Mouse (Mus musculus) limb, embryonic 14.5 days (tissue): ENCODE measurements around the gene Ptprt. TPM values are rescaled to one million over a fixed set of nuclear protein-coding genes. Genes with fewer than 3 reads are reported as not detected.

ENCODE experiments used
- ATAC-seq: fragments of 200-750 bp; cut with Nextera tagmentation; 2 replicates; pipeline ENCODE4 v1.8.0; 2017; ENCODE audit warnings: low read depth, moderate number of reproducible peaks, moderate TSS enrichment; ENCODE audit not compliant: low FRiP score
- DNase-seq: peaks from one replicate; pipeline ENCODE4 v3.0.0-alpha.2; 2015; ENCODE audit warnings: low spot score
- H3K27ac ChIP-seq: fragments of 300-500 bp; sonication (generic); replicated peaks from 2 replicates; pipeline ENCODE4 v1.5.1; 2014; ENCODE audit warnings: low read depth, mild to moderate bottlenecking, low read length, moderate library complexity, mixed read lengths
- H3K27me3 ChIP-seq: fragments of 300-500 bp; sonication (generic); 2 replicates; pipeline ENCODE4 v1.6.1; 2014; ENCODE audit warnings: low read length, mixed read lengths; ENCODE audit not compliant: control insufficient read depth, insufficient read depth
- H3K36me3 ChIP-seq: fragments of 300-500 bp; sonication (generic); 2 replicates; pipeline ENCODE4 v1.6.1; 2014; ENCODE audit warnings: mild to moderate bottlenecking, low read length, moderate library complexity, mixed read lengths; ENCODE audit not compliant: control insufficient read depth, insufficient read depth
- H3K4me1 ChIP-seq: fragments of 300-500 bp; sonication (generic); 2 replicates; pipeline ENCODE4 v1.6.1; 2014; ENCODE audit warnings: antibody characterized with exemption, low read length, mixed read lengths; ENCODE audit not compliant: control insufficient read depth, insufficient read depth
- H3K4me2 ChIP-seq: fragments of 300-500 bp; sonication (generic); replicated peaks from 2 replicates; pipeline ENCODE4 v1.6.1; 2014; ENCODE audit warnings: low read depth, mild to moderate bottlenecking, low read length, moderate library complexity; ENCODE audit not compliant: severe bottlenecking
- H3K4me3 ChIP-seq: fragments of 300-500 bp; sonication (generic); replicated peaks from 2 replicates; pipeline ENCODE4 v1.5.1; 2014; ENCODE audit warnings: low read length
- H3K9ac ChIP-seq: fragments of 300-500 bp; sonication (generic); 2 replicates; pipeline ENCODE4 v1.6.1; 2014; ENCODE audit warnings: mild to moderate bottlenecking, low read depth, low read length, moderate library complexity; ENCODE audit not compliant: severe bottlenecking
- H3K9me3 ChIP-seq: fragments of 300-500 bp; sonication (generic); 2 replicates; pipeline ENCODE4 v1.6.1; 2016; ENCODE audit warnings: low read length; ENCODE audit not compliant: control insufficient read depth
- POLR2A ChIP-seq: fragments of 200-500 bp; IDR thresholded peaks from 2 replicates; pipeline ENCODE4 v1.8.0; 2012; ENCODE audit warnings: inconsistent platforms, mild to moderate bottlenecking, moderate library complexity, borderline replicate concordance; ENCODE audit not compliant: insufficient read depth, insufficient read length; ENCODE audit errors: extremely low read depth
- WGBS: fragments of 180-500 bp; shearing (Covaris S2); extraction: QIAGEN DNeasy Blood & Tissue Kit; methylation state at CpG from one replicate; pipeline ENCODE4 v1.1.7; 2014; 5-methylcytosine and 5-hydroxymethylcytosine counted together
- polyA plus RNA-seq, 2 experiments: library from polyadenylated mRNA; depleted of rRNA in 1 of 2; stranded (reverse) in 1 of 2; unstranded in 1 of 2; fragments of >200 nt; fragmentation: Nextera tagmentation in 1 of 2; extraction: Ambion mirVana in 1 of 2; gene quantifications; 2 replicates each; pipeline versions ENCODE4 v1.2.1 to v1.2.3; 2012 to 2014

Gene Ptprt
- polyA plus RNA-seq, 2 experiments: 2.2 to 3.1 TPM

DNA sequence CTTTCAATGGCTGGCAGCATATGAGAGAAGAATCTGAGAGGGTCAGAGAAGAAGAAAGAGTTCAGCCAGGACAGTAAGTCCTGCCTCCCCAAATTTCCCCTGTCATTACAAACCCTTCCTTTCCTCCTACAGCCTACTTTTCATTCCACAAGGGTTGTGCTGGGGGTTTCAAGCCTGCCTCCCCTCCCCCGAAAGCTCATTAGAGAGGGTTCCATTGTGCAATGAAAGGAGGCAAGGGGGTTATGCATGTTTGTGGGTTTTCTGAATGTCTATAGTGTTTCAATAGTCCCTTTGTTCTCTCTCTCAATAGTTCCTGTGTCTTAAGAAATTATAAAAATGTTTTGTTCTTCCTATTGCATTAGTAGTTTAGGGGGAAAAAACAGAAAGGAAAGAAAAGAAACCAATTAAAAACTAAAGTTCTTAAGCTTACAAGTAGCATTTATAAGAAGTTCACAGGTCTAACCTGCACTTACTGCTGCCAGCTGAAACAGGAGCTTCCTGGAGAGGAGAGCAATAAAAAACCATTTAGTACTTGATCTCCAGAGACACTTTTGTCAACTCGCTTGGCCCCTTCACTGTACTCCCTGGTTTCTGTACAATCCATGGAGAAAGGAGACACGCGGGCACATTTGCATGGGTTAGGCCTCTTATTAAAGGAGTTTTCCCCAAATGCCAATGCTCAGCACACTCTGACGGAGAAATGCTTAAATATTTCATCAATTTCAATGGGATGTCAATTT, 247.7 kb downstream of the Ptprt start:
- 72% methylated on average over 5 of the region's 5 CpGs for WGBS
- Histone ChIP-seq H3K36me3 (no peaks in the 10 kb centered on the region), H3K4me3 (no peak overlapping the region), H3K9ac (no peak overlapping the region), H3K4me2 (no peak overlapping the region), H3K27me3 (no peaks in the 10 kb centered on the region), H3K27ac (no peak overlapping the region), H3K9me3 (no peaks in the 10 kb centered on the region), H3K4me1 (no peaks in the 10 kb centered on the region)
- ATAC-seq: no peak
- TF ChIP-seq POLR2A: no peak
- no peak for DNase-seq

DNA sequence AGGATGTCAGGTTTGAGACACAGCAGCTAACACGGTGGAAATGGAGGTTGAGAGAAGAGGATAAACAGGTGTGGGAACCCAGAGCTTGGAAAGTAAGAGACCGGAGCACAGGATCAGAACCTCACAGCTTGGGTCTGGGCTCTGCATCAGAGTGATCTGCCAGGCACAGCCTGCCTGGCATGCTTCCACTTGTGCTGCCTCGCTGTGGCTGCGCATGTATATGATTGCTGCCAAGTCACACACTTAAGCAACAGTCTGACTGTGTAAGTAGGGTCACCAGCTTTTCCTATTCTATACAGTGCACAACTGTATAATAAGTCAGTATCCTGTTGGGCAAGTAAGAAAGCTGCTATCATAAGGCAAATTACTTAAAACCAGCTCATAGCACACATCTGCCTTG, 249.9 kb downstream of the Ptprt start:
- no peaks in the 10 kb centered on the region for H3K36me3 ChIP-seq
- no peak overlapping the region for H3K9ac ChIP-seq
- no peak overlapping the region for H3K4me2 ChIP-seq
- H3K9me3 ChIP-seq: no peaks in the 10 kb centered on the region
- no peaks in the 10 kb centered on the region for H3K27me3 ChIP-seq
- 78% methylated on average over 4 of the region's 4 CpGs for WGBS
- H3K4me1 ChIP-seq: no peaks in the 10 kb centered on the region
- ATAC-seq: no peak
- no peak overlapping the region for H3K27ac ChIP-seq
- H3K4me3 ChIP-seq: no peak overlapping the region
- TF ChIP-seq POLR2A: no peak
- no peak for DNase-seq

DNA sequence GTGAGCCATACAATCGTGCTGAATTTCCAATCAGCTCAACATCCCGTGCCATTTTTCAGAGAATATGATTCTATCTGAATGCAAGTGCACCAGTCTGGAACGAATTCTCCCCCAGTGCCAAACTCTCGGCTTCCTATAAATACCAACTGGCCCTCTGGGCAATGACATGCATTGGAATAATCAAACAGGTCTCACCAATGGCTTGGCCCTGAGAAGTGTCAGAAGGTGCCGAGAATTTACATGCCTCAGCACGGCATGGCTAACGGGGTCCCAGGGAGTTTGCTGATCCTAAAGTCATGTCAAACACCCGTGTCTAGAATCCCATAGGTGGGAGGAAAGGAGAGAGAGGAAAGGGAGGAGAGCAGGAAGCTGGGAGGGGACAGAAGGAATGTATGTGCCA, 251.7 kb downstream of the Ptprt start:
- TF ChIP-seq POLR2A: no peak
- Histone ChIP-seq H3K27me3 (no peaks in the 10 kb centered on the region), H3K4me1 (no peaks in the 10 kb centered on the region), H3K9me3 (no peaks in the 10 kb centered on the region), H3K9ac (no peak overlapping the region), H3K4me3 (no peak overlapping the region), H3K4me2 (no peak overlapping the region), H3K36me3 (no peaks in the 10 kb centered on the region), H3K27ac (no peak overlapping the region)
- ATAC-seq (no peak), DNase-seq (no peak)
- WGBS: 62% methylated on average over 8 of the region's 8 CpGs

- WGBS: 68% methylated on average over 6 of the region's 6 CpGs
- Histone ChIP-seq H3K4me2 (no peak overlapping the region), H3K27ac (no peak overlapping the region), H3K9me3 (no peaks in the 10 kb centered on the region), H3K9ac (no peak overlapping the region), H3K4me1 (no peaks in the 10 kb centered on the region), H3K4me3 (no peak overlapping the region), H3K36me3 (no peaks in the 10 kb centered on the region), H3K27me3 (no peaks in the 10 kb centered on the region)
- TF ChIP-seq POLR2A: no peak
- ATAC-seq: no peak
- no peak for DNase-seq
Measured at GRCm38 (mm10) chr2:162401316-162402100, 259.4 kb downstream of the Ptprt start.

- no peak for ATAC-seq
- 58% methylated on average over 6 of the region's 6 CpGs for WGBS
- H3K4me1 ChIP-seq: peaks cover 7% of the 10 kb centered on the region
- H3K4me2 ChIP-seq: no peak overlapping the region
- H3K4me3 ChIP-seq: no peak overlapping the region
- no peaks in the 10 kb centered on the region for H3K36me3 ChIP-seq
- H3K9ac ChIP-seq: no peak overlapping the region
- no peaks in the 10 kb centered on the region for H3K27me3 ChIP-seq
- DNase-seq: no peak
- H3K9me3 ChIP-seq: no peaks in the 10 kb centered on the region
- no peak overlapping the region for H3K27ac ChIP-seq
- no peak for TF ChIP-seq POLR2A
Measured at GRCm38 (mm10) chr2:162394601-162395000, 266.3 kb downstream of the Ptprt start.
